In the genomic region with DNA sequence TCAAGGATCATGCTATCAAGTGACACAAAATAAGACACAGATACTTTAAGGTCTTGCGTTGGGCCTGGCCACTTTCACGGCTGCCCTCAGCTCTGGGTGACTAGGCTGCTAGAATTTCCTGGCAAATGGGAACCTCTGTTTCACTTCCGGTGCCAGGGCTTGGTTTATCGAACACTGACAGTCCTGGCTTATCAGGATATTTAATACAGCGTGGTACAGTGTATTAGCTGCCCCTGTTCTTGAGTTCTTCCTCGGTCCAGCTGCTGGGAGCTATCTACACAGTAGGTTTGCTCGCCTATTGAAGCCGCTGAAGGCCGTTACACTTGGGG, we compare ENCODE assay signal across 20 mouse cellular contexts. TPM values are rescaled to one million over a fixed set of nuclear protein-coding genes. Genes with fewer than 3 reads are reported as not detected.
DNase-seq lines count a peak whose midpoint lies in the region; ATAC-seq and TF ChIP-seq lines count a peak whose summit lies in the region.
"Had no signal": no experiment of that assay in that cellular context is flagged by ENCODE, and none has a peak within 500 bp of the region (broad histone marks: within the 10 kb centered on the region; RNA-seq: fewer than 3 reads in every experiment).

No protein-coding gene starts in this region.

- ATAC-seq in heart, embryonic 12.5 days (ENCODE audit: insufficient number of reproducible peaks, low FRiP score), result no peak
- peak; percentile 72 for ATAC-seq in erythroblast, adult 5-6 weeks (replicated peaks; ENCODE audit: low FRiP score, poor library complexity, severe bottlenecking)
- peak; percentile 19 for ATAC-seq in megakaryocyte, adult 5-6 weeks (ENCODE audit: poor library complexity, severe bottlenecking)
- ATAC-seq: forebrain, embryonic 15.5 days had no signal

- no peak overlapping the region for H3K27ac ChIP-seq in heart, embryonic 12.5 days (ENCODE audit: poor library complexity, severe bottlenecking)
- H3K27ac ChIP-seq: forebrain, embryonic 15.5 days; hindbrain, embryonic 12.5 days; midbrain, embryonic 12.5 days had no signal

- no peak overlapping the region for H3K4me3 ChIP-seq in heart, embryonic 12.5 days
- H3K4me3 ChIP-seq in lung, adult 2 months (replicated peaks; ENCODE audit: extremely low read depth, low read depth, low read length), result no peak overlapping the region
- H3K4me3 ChIP-seq: forebrain, embryonic 15.5 days; hindbrain, embryonic 12.5 days; midbrain, embryonic 12.5 days had no signal

- WGBS in heart, embryonic 12.5 days, result 84% methylated on average over 9 of the region's 9 CpGs
- 72% methylated on average over 9 of the region's 9 CpGs for WGBS in lung, adult 2 months

- no peaks in the 10 kb centered on the region for H3K9me3 ChIP-seq in heart, embryonic 12.5 days (replicated peaks)
- H3K9me3 ChIP-seq: forebrain, embryonic 15.5 days; hindbrain, embryonic 12.5 days; midbrain, embryonic 12.5 days had no signal

- no peaks in the 10 kb centered on the region for H3K4me1 ChIP-seq in heart, embryonic 12.5 days (replicated peaks)
- peaks cover 2% of the 10 kb centered on the region; the same call in 1 of the 2 replicates for H3K4me1 ChIP-seq in lung, adult 2 months (ENCODE audit: control insufficient read depth, insufficient read depth, low read length)
- H3K4me1 ChIP-seq: forebrain, embryonic 15.5 days; hindbrain, embryonic 12.5 days; midbrain, embryonic 12.5 days had no signal

- H3K36me3 ChIP-seq in heart, embryonic 12.5 days, result peaks cover 53% of the 10 kb centered on the region

- no peak overlapping the region for H3K4me2 ChIP-seq in heart, embryonic 12.5 days
- H3K4me2 ChIP-seq: forebrain, embryonic 15.5 days; hindbrain, embryonic 12.5 days; midbrain, embryonic 12.5 days had no signal

- peak; percentile 87 for DNase-seq in heart, adult 11 months
- no peak for DNase-seq in lung, adult 2 months
- DNase-seq in lung, postnatal 36 days, result no peak
- DNase-seq in MN1 (ENCODE audit: low spot score), result no peak
- DNase-seq in layer of hippocampus, adult 11-12 months (ENCODE audit: low spot score), result no peak
- DNase-seq: adrenal gland, adult 8-10 months; cerebellum, postnatal 14 days; gastrocnemius, postnatal 36 days; right cerebral cortex, postnatal 25 days had no signal

- no peak for TF ChIP-seq CTCF in lung, adult 2 months (IDR thresholded peaks at IDR 0.05; ENCODE audit: insufficient read depth, low read length)

- H3K9ac ChIP-seq in heart, embryonic 12.5 days, result no peak overlapping the region
- H3K9ac ChIP-seq: forebrain, embryonic 15.5 days; hindbrain, embryonic 12.5 days; midbrain, embryonic 12.5 days had no signal

- H3K27me3 ChIP-seq in heart, embryonic 12.5 days (replicated peaks), result no peaks in the 10 kb centered on the region
- H3K27me3 ChIP-seq: forebrain, embryonic 15.5 days; hindbrain, embryonic 12.5 days; midbrain, embryonic 12.5 days had no signal

- peak; percentile 16; the same call in 1 of the 2 replicates for TF ChIP-seq POLR2A in lung, adult 2 months (IDR thresholded peaks at IDR 0.05; ENCODE audit: borderline replicate concordance, extremely low read depth, low read depth, low read length)

RNA-seq across cellular contexts. Expression of gene Teddm2, which starts 9.9 kb away (rescaled TPM):
- 0.15 and 0.31 TPM in 2 replicates for polyA plus RNA-seq in heart, embryonic 12.5 days (2016; fragmentation: Nextera tagmentation; extraction: Ambion mirVana)
- 0.43 and 0.44 TPM in 2 replicates for polyA plus RNA-seq in lung, adult 2 months (2012; rRNA removed)
- total RNA-seq in erythroblast, adult 5-6 weeks (2015; ENCODE audit: low replicate concordance), result 1.9 and 4.4 TPM in 2 replicates
- 1.4 and 4.6 TPM in 2 replicates for total RNA-seq in erythroblast, adult 5-6 weeks (2017; ENCODE audit: low replicate concordance)
- 0.55 and 0.56 TPM in 2 replicates for total RNA-seq in megakaryocyte, adult 5-6 weeks (2015)
- 0.04 and 0.41 TPM in 2 replicates for total RNA-seq in megakaryocyte, adult 5-6 weeks (2017)

RNA-seq across cellular contexts. Expression of gene Glul, which starts 10.2 kb away (rescaled TPM):
- polyA plus RNA-seq in heart, embryonic 12.5 days (2016; fragmentation: Nextera tagmentation; extraction: Ambion mirVana), result 55.2 and 58.4 TPM in 2 replicates
- polyA plus RNA-seq in lung, adult 2 months (2012; rRNA removed), result 190 and 219 TPM in 2 replicates
- total RNA-seq in erythroblast, adult 5-6 weeks (2015; ENCODE audit: low replicate concordance), result 121 and 129 TPM in 2 replicates
- 206 and 340 TPM in 2 replicates for total RNA-seq in erythroblast, adult 5-6 weeks (2017; ENCODE audit: low replicate concordance)
- 58.1 and 63.4 TPM in 2 replicates for total RNA-seq in megakaryocyte, adult 5-6 weeks (2015)
- total RNA-seq in megakaryocyte, adult 5-6 weeks (2017), result 79.0 and 91.0 TPM in 2 replicates

RNA-seq across cellular contexts. Expression of gene Teddm1a, which starts 18.4 kb away (rescaled TPM):
- not detected in 2 replicates for polyA plus RNA-seq in heart, embryonic 12.5 days (2016; fragmentation: Nextera tagmentation; extraction: Ambion mirVana)
- polyA plus RNA-seq in lung, adult 2 months (2012; rRNA removed), result not detected in 2 replicates
- total RNA-seq in erythroblast, adult 5-6 weeks (2015; ENCODE audit: low replicate concordance), result not detected in 2 replicates
- not detected in 2 replicates for total RNA-seq in erythroblast, adult 5-6 weeks (2017; ENCODE audit: low replicate concordance)
- total RNA-seq in megakaryocyte, adult 5-6 weeks (2015), result not detected in 2 replicates
- not detected in 2 replicates for total RNA-seq in megakaryocyte, adult 5-6 weeks (2017)
- total RNA-seq: adrenal gland, adult 8-10 months; gastrocnemius, postnatal 36 days; layer of hippocampus, postnatal 25 days had no signal
- polyA plus RNA-seq: embryonic facial prominence, embryonic 14.5 days; forebrain, embryonic 15.5 days; heart, embryonic 16.5 days; hindbrain, embryonic 12.5 days; limb, embryonic 11.5 days; midbrain, embryonic 12.5 days; thymus, postnatal 0 days had no signal

RNA-seq across cellular contexts. Expression of gene Teddm1b, which starts 35.8 kb away (rescaled TPM):
- polyA plus RNA-seq in heart, embryonic 12.5 days (2016; fragmentation: Nextera tagmentation; extraction: Ambion mirVana), result 0.13 TPM in 1 of 2 replicates, not detected in the other
- polyA plus RNA-seq in lung, adult 2 months (2012; rRNA removed), result not detected in 2 replicates
- not detected in 2 replicates for total RNA-seq in erythroblast, adult 5-6 weeks (2015; ENCODE audit: low replicate concordance)
- not detected in 2 replicates for total RNA-seq in erythroblast, adult 5-6 weeks (2017; ENCODE audit: low replicate concordance)
- 0.09 TPM in 1 of 2 replicates, not detected in the other for total RNA-seq in megakaryocyte, adult 5-6 weeks (2015)
- 0.18 TPM in 1 of 2 replicates, not detected in the other for total RNA-seq in megakaryocyte, adult 5-6 weeks (2017)
- total RNA-seq: gastrocnemius, postnatal 36 days; layer of hippocampus, postnatal 25 days had no signal
